Mouse (Mus musculus): ENCODE measurements at regions not wholly inside any gene's neighbourhood (a gene's known extent, or its start where the extent isn't known, plus 50 kb on each side); places are given as distances from the start of the nearest gene placed in this dataset.

- H3K36me3 ChIP-seq (replicated peaks; ENCODE audit: control insufficient read depth, insufficient read depth, low read length): no peaks in the 10 kb centered on the region
- no peak overlapping the region for H3K27ac ChIP-seq (ENCODE audit: low read depth)
- peaks cover 24% of the 10 kb centered on the region for H3K4me1 ChIP-seq (ENCODE audit: control insufficient read depth, insufficient read depth)
- H3K9me3 ChIP-seq (replicated peaks; ENCODE audit: control insufficient read depth, low read length): no peaks in the 10 kb centered on the region
- no peak overlapping the region for H3K4me2 ChIP-seq (ENCODE audit: low read depth, low read length)
- DNase-seq (ENCODE audit: low spot score) (no peak), ATAC-seq (ENCODE audit: insufficient read depth, low read depth) (no peak)
- H3K27me3 ChIP-seq (ENCODE audit: control insufficient read depth, insufficient read depth, low read length): no peaks in the 10 kb centered on the region
- 95% methylated on average over 1 of the region's 1 CpGs for WGBS
- H3K9ac ChIP-seq (replicated peaks; ENCODE audit: low read depth, low read length): no peak overlapping the region
- no peak overlapping the region for H3K4me3 ChIP-seq (ENCODE audit: low read depth, low read length)
- no peak for TF ChIP-seq CTCF (IDR thresholded peaks at IDR 0.05; ENCODE audit: low read depth)
- no peak for TF ChIP-seq EP300 (IDR thresholded peaks at IDR 0.05; ENCODE audit: low read depth)
Measured at GRCm38 (mm10) chr12:78138467-78138866, 55.6 kb upstream of the Gm6657 start.

All from heart, postnatal 0 days (tissue).